Mouse (Mus musculus): ENCODE data around the gene Hmgcs1. TPM values are rescaled to one million over a fixed set of nuclear protein-coding genes. Genes with fewer than 3 reads are reported as not detected.
A peak's percentile ranks its signal among the peaks of the same experiment; 100 is the strongest.
"Not testable (repeated sequence)": the region's sequence is repeated elsewhere in the genome, so short reads cannot be mapped to it uniquely, and the experiment has no call there.

Hmgcs1 gene
- 10 to 100 TPM; 71.1 to 73.3 TPM for total RNA-seq (2021)

DNA sequence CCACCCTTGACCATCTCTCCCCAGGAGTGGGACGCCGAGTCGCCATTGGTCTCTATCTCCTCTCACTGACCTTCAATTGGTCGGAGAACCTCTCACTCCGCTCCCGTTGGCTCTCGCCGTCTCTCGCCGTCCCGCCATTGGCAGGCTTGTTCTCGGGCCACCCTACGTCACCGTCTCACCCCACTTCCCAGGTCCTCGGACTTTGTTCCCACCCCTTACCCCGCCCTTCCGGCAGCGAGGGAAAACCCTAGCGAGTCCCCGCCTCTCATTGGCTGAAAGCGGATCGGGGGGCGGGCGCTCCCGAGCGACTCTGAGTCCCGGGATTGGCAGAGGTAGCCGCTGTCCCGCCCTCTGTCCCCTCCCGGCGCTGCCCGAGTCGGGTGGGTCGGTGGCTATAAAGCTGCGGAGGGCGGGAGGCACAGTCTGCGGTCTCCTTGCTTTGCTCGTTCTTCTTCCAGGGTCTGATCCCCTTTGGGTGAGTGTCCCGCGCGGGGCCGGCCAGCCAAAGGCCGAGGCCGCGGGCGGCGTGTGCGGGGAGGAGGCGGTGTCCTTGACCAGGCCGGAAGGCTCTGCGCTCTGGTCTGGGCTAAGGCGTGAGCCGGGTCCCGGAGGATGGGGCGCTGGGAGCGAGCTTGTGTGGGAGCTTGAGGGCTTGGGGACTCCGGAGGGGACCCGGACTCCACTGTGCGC lies at the start of gene Hmgcs1:
TSS of gene Hmgcs1 (plus strand) at position 341 of the 690 bp plus-strand sequence.
- peak; percentile 99 to 100 for DNase-seq
- intact Hi-C loops (cut with DNase I), result loop anchor here (5.0 kb wide), 1 partner anchor 102 kb away; the partner anchor contains the start of gene Zfp131

DNA sequence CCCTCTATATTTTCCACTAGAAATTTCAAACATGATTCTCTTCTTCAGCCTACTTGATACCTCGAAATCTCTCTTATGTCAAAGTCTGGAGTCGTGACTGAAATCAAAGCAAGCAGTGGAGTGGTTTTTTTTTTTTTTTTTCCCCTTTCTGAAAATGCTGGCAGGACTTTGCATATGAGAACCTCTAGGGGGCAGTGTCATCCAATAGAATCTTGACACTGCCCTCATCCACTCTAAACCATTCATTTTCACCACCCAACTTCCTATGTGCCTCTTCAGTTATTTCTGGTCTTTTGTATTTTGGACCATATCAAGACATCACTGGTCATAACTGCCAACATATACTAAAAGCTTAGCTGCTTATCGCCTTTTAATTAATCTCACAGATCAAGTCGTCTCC lies 49.7 kb upstream of the Hmgcs1 start:
- intact Hi-C loops (cut with DNase I), result loop anchor here (1.0 to 5.0 kb wide), 3 partner anchors 84 to 147 kb away; no protein-coding TSS in a partner anchor
- peak; percentile 22 to 45 for DNase-seq

DNA sequence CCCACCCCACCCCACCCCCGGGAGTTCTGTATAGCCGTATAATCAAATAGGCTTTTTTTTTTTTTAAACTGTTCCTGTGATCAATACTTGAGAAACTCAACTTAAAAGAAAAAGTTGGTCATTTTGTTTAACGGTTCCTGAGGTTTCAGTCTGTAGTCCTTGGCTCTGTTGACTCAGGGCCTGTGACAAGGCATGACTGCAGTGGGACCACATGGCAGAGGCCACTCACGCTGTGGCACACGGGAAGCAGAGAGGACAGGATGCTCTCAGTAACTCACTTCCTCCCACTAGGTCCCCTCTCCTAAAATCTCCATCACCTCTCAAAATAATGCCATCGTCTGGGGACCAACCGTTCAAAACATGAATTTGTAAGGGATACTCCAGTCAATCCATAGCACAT lies 49.0 kb upstream of the Hmgcs1 start:
- intact Hi-C loops (cut with DNase I), result loop anchor here (2.0 to 5.0 kb wide), 2 partner anchors 84 to 146 kb away; no protein-coding TSS in a partner anchor
- DNase-seq, result no peak

DNA sequence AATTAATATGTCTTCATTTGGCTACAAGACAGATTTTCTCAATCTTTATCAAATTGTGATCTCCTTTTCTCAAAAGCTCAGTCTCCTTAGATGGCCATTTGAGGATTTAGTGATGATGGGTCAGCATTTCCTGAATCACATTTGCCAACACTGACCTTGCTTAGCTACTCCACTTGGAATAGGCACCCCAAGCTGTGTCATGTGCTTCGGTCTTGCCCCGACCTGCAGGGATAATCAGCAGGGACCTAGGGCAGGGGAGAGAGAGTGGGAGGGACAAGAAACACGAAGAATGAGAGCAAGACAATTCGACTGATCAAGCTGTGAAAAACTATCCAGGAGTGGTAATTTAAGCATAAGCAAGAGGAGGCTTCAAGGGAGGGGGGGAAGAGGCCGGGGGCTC lies 45.4 kb upstream of the Hmgcs1 start:
- intact Hi-C loops (cut with DNase I), result loop anchor here (2.0 to 5.0 kb wide), 2 partner anchors 42 to 143 kb away; no protein-coding TSS in a partner anchor
- no peak for DNase-seq

GRCm38 (mm10) chr13:119646511-119646910 lies 43.7 kb upstream of the Hmgcs1 start:
- intact Hi-C loops (cut with DNase I), result no loop called here
- DNase-seq, result no peak

GRCm38 (mm10) chr13:119648891-119649698 lies 41.1 kb upstream of the Hmgcs1 start:
- intact Hi-C loops (cut with DNase I), result no loop called here
- no peak for DNase-seq

DNA sequence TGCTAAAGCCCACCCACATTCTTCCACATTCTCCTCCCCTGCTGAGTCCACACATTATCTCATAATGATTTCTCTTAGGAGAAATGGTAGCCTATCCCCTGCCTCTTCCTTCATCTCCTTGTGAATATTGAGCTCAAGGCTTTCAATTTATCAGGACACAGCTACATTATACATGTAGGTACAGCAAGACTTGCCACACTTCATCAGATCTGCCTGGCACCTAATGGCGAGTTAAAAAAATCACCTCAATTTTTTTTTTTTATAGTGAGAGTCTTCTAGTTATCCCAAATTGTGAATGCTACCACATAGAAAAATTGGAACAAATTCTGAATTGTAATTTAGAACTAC lies 40.5 kb upstream of the Hmgcs1 start:
- no peak for DNase-seq
- intact Hi-C loops (cut with DNase I), result no loop called here

GRCm38 (mm10) chr13:119654734-119655133 lies 35.4 kb upstream of the Hmgcs1 start:
- intact Hi-C loops (cut with DNase I), result no loop called here
- DNase-seq, result no peak

GRCm38 (mm10) chr13:119656246-119656645 lies 33.9 kb upstream of the Hmgcs1 start:
- DNase-seq, result no peak
- intact Hi-C loops (cut with DNase I), result no loop called here

DNA sequence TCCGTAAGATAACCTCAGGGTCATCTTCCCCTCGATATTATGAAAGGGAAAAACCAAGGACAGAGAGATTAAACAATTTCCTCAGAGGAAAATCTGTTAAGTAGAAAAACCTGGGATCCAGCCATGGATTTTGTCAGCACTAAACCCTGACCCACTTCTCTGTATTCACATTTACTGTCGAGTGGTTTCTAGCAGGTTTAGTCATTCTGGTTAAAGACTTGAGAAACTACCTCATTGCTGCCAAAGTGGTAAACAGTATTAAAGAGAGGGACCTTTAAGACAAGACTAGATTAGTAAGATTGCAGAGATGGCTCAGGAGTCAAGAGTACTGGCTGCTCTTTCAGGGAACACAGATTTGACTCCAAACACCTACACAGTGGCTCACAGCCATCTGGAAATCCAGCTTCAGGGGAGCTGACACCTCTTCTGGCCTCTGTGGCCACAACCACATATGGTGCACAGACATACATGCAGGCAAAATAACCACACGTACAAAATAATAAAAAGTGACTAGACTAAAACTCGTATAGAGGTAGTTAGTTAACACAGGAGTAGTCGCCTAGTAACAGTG lies 33.2 kb upstream of the Hmgcs1 start:
- intact Hi-C loops (cut with DNase I), result no loop called here
- DNase-seq, result no peak

DNA sequence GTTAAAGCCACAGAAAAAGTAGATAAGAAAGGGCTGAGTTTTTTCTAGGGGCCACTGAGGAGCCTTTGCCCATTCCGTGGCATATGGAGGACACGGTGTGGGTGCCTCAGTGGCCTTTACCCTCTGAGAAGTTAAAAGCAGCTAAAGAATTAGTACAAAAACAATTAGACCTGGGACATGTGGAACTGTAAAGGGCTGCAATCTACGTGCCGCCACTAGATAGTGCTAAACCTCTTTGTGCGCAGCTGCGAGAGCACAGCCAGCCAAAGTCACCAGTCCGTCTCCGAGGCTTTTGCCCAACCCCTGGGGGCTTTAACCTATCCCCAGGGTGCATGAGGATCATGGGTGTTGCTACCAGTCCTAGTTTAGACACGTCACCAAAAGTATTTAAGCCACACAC lies 28.8 kb upstream of the Hmgcs1 start:
- intact Hi-C loops (cut with DNase I), result not testable (repeated sequence)
- DNase-seq, result peak in 1 of 2 experiments; percentile 8

DNA sequence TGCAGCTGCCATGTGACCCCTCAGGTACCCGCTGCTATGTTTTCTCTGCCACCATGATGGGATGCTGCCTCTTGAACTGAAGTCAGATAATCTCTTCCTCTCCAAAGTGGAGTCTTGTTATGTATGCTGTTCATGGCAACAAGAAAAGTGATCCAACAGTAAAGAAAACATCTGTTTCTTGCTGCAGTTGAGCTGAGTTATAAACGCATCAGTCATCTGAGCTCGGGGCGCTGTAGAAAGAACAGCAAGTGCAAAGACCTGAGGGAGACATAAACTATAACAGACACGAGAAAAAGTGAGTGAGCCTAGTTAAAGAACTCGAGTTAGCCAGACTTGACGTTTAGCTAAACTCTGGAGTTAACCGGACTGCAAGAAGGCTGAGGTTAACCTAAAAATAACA lies 11.4 kb upstream of the Hmgcs1 start:
- DNase-seq, result no peak
- intact Hi-C loops (cut with DNase I), result no loop called here

- intact Hi-C loops (cut with DNase I), result no loop called here
- no peak for DNase-seq
These were observed 10.5 kb upstream of the Hmgcs1 start for GRCm38 (mm10) chr13:119679721-119680120.

DNA sequence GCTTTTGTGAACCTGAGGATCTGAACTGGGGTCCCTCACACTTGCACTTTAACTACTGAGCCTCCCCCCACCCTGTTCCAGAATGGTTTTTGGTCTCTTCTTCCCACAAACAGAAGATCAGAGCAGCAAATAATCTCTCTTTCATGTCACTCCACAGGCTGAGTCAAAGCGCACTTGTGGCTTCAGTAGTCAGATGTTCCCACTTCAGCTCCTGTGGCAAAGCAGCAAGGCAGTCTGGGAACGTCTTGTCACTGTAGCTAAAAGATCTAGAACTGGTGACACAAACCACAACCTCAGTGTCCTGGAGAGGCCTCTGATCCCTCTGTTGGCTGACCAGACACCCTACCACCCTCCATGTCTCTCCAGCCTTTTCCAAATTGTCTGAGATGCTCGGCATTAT lies 9.0 kb upstream of the Hmgcs1 start:
- DNase-seq, result no peak
- intact Hi-C loops (cut with DNase I), result no loop called here

- no peak for DNase-seq
- intact Hi-C loops (cut with DNase I), result no loop called here
These were observed 5.6 kb upstream of the Hmgcs1 start for GRCm38 (mm10) chr13:119684416-119685177.

DNA sequence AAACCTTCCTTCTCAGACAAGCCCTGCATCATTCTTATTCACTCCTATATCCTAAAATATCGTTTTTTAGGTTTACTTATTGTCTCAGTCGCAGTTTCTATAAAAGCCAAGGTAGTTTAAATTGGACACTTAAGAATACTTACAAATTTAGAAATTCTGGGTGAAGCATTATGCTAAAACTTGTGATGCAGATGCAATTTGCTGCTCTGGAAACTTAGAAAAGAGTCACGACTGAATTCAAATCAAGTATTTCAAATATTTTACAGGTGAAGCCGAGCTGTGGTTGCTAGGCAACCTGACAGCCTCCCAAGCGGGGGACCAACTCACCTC lies 505 bp upstream of the Hmgcs1 start:
- intact Hi-C loops (cut with DNase I), result loop anchor here (5.0 kb wide), 1 partner anchor 103 kb away; the partner anchor contains the start of gene Zfp131
- DNase-seq, result no peak

GRCm38 (mm10) chr13:119690876-119691620 lies 869 bp downstream of the Hmgcs1 start:
- intact Hi-C loops (cut with DNase I), result loop anchor here (5.0 kb wide), 1 partner anchor 101 kb away; the partner anchor contains the start of gene Zfp131

DNA sequence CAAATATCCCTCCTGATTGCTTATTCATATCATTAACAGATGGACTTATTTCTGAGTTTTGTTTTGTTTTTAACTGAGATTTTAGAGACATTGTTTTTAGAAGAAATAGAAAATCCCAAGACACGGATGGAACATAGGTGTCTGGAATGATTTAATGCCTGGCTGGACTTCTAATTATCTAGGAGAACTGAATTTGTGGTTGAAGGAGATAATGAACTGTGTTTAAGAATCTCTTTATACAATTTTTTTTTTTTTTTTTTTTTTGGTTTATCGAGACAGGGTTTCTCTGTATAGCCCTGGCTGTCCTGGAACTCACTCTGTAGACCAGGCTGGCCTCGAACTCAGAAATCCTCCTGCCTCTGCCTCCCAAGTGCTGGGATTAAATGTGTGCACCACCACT lies 1.8 kb downstream of the Hmgcs1 start:
- not testable (repeated sequence) for DNase-seq
- intact Hi-C loops (cut with DNase I), result loop anchor here (5.0 kb wide), 1 partner anchor 100 kb away; the partner anchor contains the start of gene Zfp131

More at GRCm38 (mm10) chr13:119690876-119691620, 869 bp downstream of the Hmgcs1 start:
- peak in 1 of 2 experiments; percentile 12 for DNase-seq

GRCm38 (mm10) chr13:119695676-119696075 lies 5.5 kb downstream of the Hmgcs1 start:
- DNase-seq, result no peak
- intact Hi-C loops (cut with DNase I), result no loop called here

DNA sequence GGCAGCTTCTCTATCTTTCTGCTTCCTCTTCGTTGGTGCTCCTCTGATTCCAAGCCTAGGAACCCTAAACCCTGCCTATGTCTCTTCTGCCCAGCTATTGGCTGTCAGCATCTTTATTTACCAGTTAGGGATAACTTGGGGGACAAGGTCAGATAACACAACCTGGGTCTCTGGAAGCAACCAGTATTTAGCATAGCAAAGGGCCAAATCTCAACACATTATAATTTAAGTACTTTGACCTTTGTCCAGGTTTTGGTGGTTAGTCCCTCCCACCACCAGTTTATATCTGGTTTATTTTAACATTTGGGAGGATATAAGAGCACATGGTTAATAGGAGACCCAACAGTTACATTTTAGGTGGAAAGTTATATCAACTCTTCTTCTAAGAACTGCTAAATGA lies 6.3 kb downstream of the Hmgcs1 start:
- intact Hi-C loops (cut with DNase I), result no loop called here
- no peak for DNase-seq

Measured in heart, postnatal 10 days (tissue).